Mouse (Mus musculus) intestine, postnatal 0 days (tissue): ENCODE data around the gene Nlgn2. TPM values are rescaled to one million over a fixed set of nuclear protein-coding genes. Genes with fewer than 3 reads are reported as not detected.
A peak's percentile ranks its signal among the peaks of the same experiment; 100 is the strongest.
"Not testable (repeated sequence)": the region's sequence is repeated elsewhere in the genome, so short reads cannot be mapped to it uniquely, and the experiment has no call there.

ENCODE experiments used
- ATAC-seq: fragments of 200-750 bp; cut with Nextera tagmentation; 2 replicates; pipeline ENCODE4 v1.8.0; 2017; ENCODE audit warnings: mild to moderate bottlenecking, moderate TSS enrichment, moderate library complexity
- H3K27ac ChIP-seq: fragments of 300-500 bp; sonication (generic); 2 replicates; pipeline ENCODE4 v1.5.1; 2014; ENCODE audit warnings: mild to moderate bottlenecking, low read depth, low read length, moderate library complexity
- H3K27me3 ChIP-seq: fragments of 300-500 bp; sonication (generic); replicated peaks from 2 replicates; pipeline ENCODE4 v1.6.1; 2014; ENCODE audit warnings: low read length, mixed read lengths; ENCODE audit not compliant: control insufficient read depth, insufficient read depth
- H3K36me3 ChIP-seq: fragments of 300-500 bp; sonication (generic); 2 replicates; pipeline ENCODE4 v1.6.1; 2014; ENCODE audit warnings: mild to moderate bottlenecking, moderate library complexity; ENCODE audit not compliant: control insufficient read depth, insufficient read depth
- H3K4me1 ChIP-seq: fragments of 300-500 bp; sonication (generic); replicated peaks from 2 replicates; pipeline ENCODE4 v1.6.1; 2014; ENCODE audit warnings: antibody characterized with exemption, low read length, mixed read lengths; ENCODE audit not compliant: control insufficient read depth, insufficient read depth
- H3K4me2 ChIP-seq: fragments of 300-500 bp; sonication (generic); replicated peaks from 2 replicates; pipeline ENCODE4 v1.6.1; 2014; ENCODE audit warnings: low read depth, mild to moderate bottlenecking, moderate library complexity
- H3K4me3 ChIP-seq: fragments of 300-500 bp; sonication (generic); 2 replicates; pipeline ENCODE4 v1.5.1; 2014; ENCODE audit warnings: low read depth, low read length
- H3K9ac ChIP-seq: fragments of 300-500 bp; sonication (generic); 2 replicates; pipeline ENCODE4 v1.6.1; 2014; ENCODE audit warnings: mild to moderate bottlenecking, low read depth, low read length
- H3K9me3 ChIP-seq: fragments of 300-500 bp; sonication (generic); 2 replicates; pipeline ENCODE4 v1.6.1; 2016; ENCODE audit warnings: mixed run types; ENCODE audit not compliant: control insufficient read depth
- CTCF ChIP-seq: sonication (generic); IDR thresholded peaks from 2 replicates; pipeline ENCODE4 v1.5.1; 2016; ENCODE audit warnings: low read depth, mild to moderate bottlenecking, control low read depth, antibody characterized with exemption, moderate library complexity
- WGBS: fragments of 180-500 bp; shearing (Covaris S2); extraction: QIAGEN DNeasy Blood & Tissue Kit; methylation state at CpG from one replicate; pipeline ENCODE4 v1.1.7; 2014; 5-methylcytosine and 5-hydroxymethylcytosine counted together
- polyA plus RNA-seq: library from polyadenylated mRNA; unstranded; fragments of >200 nt; fragmentation: Nextera tagmentation; extraction: Ambion mirVana; gene quantifications from 2 replicates; pipeline ENCODE4 v1.2.1, GENCODE M21; 2015

Nlgn2 gene
- polyA plus RNA-seq, 1 experiment from 2014 or later = 1.8 TPM

GRCm38 (mm10) chr11:69867335-69867734, 29.8 kb upstream of the Nlgn2 start:
- TF ChIP-seq CTCF = no peak
- WGBS = 47% methylated on average over 9 of the region's 9 CpGs
- H3K36me3 ChIP-seq = no peaks in the 10 kb centered on the region
- no peak overlapping the region for H3K4me3 ChIP-seq
- no peaks in the 10 kb centered on the region for H3K9me3 ChIP-seq
- no peaks in the 10 kb centered on the region for H3K27me3 ChIP-seq
- ATAC-seq = no peak
- H3K4me2 ChIP-seq = no peak overlapping the region
- no peak overlapping the region for H3K27ac ChIP-seq
- no peak overlapping the region for H3K9ac ChIP-seq
- H3K4me1 ChIP-seq = no peaks in the 10 kb centered on the region

- Histone ChIP-seq H3K9ac (no peak overlapping the region), H3K4me3 (no peak overlapping the region), H3K27ac (no peak overlapping the region), H3K27me3 (no peaks in the 10 kb centered on the region), H3K36me3 (no peaks in the 10 kb centered on the region), H3K9me3 (no peaks in the 10 kb centered on the region), H3K4me1 (no peaks in the 10 kb centered on the region), H3K4me2 (no peak overlapping the region)
- ATAC-seq = no peak
- WGBS = 82% methylated on average over 9 of the region's 9 CpGs
- TF ChIP-seq CTCF = no peak
Measured at GRCm38 (mm10) chr11:69865561-69865960, 28.0 kb upstream of the Nlgn2 start.

- Histone ChIP-seq H3K4me2 (no peak overlapping the region), H3K4me1 (no peaks in the 10 kb centered on the region), H3K4me3 (no peak overlapping the region), H3K36me3 (no peaks in the 10 kb centered on the region), H3K27ac (no peak overlapping the region), H3K9me3 (no peaks in the 10 kb centered on the region), H3K27me3 (no peaks in the 10 kb centered on the region), H3K9ac (no peak overlapping the region)
- 53% methylated on average over 8 of the region's 8 CpGs for WGBS
- ATAC-seq = no peak
- no peak for TF ChIP-seq CTCF
Measured at GRCm38 (mm10) chr11:69864138-69864860, 26.7 kb upstream of the Nlgn2 start.

GRCm38 (mm10) chr11:69863729-69864128, 26.1 kb upstream of the Nlgn2 start:
- not testable (repeated sequence) for H3K9ac ChIP-seq, H3K4me2 ChIP-seq, H3K27me3 ChIP-seq, H3K9me3 ChIP-seq, H3K4me3 ChIP-seq, H3K4me1 ChIP-seq, H3K36me3 ChIP-seq, H3K27ac ChIP-seq, ATAC-seq
- WGBS = 71% methylated on average over 3 of the region's 3 CpGs

- no peaks in the 10 kb centered on the region for H3K4me1 ChIP-seq
- no peaks in the 10 kb centered on the region for H3K27me3 ChIP-seq
- H3K4me2 ChIP-seq = peak within 1 kb of the TSS; percentile 63
- H3K36me3 ChIP-seq = peaks cover 17% of the 10 kb centered on the region; the same call in 1 of the 2 replicates
- no peaks in the 10 kb centered on the region for H3K9me3 ChIP-seq
- peak within 1 kb of the TSS; percentile 30 for H3K4me3 ChIP-seq
- H3K27ac ChIP-seq = peak within 1 kb of the TSS; percentile 83
- TF ChIP-seq CTCF = no peak
- peak within 1 kb of the TSS; percentile 48 for H3K9ac ChIP-seq
- ATAC-seq = peak; percentile 92
- WGBS = 12% methylated on average over 30 of the region's 30 CpGs
Measured at GRCm38 (mm10) chr11:69858113-69858998, 20.8 kb upstream of the Nlgn2 start, which contains the start of gene Tnk1. Tnk1 (minus strand) TSS chr11:69858730.

- H3K4me3 ChIP-seq = no peak overlapping the region
- no peak overlapping the region for H3K9ac ChIP-seq
- H3K27ac ChIP-seq = no peak overlapping the region
- no peak for ATAC-seq
- H3K4me1 ChIP-seq = no peaks in the 10 kb centered on the region
- H3K27me3 ChIP-seq = no peaks in the 10 kb centered on the region
- H3K4me2 ChIP-seq = no peak overlapping the region
- TF ChIP-seq CTCF = peak; percentile 65
- 48% methylated on average over 16 of the region's 16 CpGs for WGBS
- H3K9me3 ChIP-seq = no peaks in the 10 kb centered on the region
- peaks cover 48% of the 10 kb centered on the region for H3K36me3 ChIP-seq
Measured at GRCm38 (mm10) chr11:69855347-69855746, 17.8 kb upstream of the Nlgn2 start.
